Mouse (Mus musculus): ENCODE measurements around the gene Meis3. TPM values are rescaled to one million over a fixed set of nuclear protein-coding genes. Genes with fewer than 3 reads are reported as not detected.

Gene Meis3
- polyA plus RNA-seq, 1 experiment, result 13.0 TPM

GRCm38 (mm10) chr7:16207076-16207475, 32.2 kb downstream of the Meis3 start:
- 84% methylated on average over 7 of the region's 7 CpGs for WGBS

GRCm38 (mm10) chr7:16207496-16207895, 32.6 kb downstream of the Meis3 start:
- DNase-seq (ENCODE audit: low read depth, low spot score), result no peak
- WGBS, result 80% methylated on average over 10 of the region's 10 CpGs

More at GRCm38 (mm10) chr7:16207076-16207475, 32.2 kb downstream of the Meis3 start:
- DNase-seq (ENCODE audit: low read depth, low spot score), result no peak

- WGBS, result 69% methylated on average over 21 of the region's 21 CpGs
These were observed 34.1 kb downstream of the Meis3 start for GRCm38 (mm10) chr7:16208781-16209665.

DNA sequence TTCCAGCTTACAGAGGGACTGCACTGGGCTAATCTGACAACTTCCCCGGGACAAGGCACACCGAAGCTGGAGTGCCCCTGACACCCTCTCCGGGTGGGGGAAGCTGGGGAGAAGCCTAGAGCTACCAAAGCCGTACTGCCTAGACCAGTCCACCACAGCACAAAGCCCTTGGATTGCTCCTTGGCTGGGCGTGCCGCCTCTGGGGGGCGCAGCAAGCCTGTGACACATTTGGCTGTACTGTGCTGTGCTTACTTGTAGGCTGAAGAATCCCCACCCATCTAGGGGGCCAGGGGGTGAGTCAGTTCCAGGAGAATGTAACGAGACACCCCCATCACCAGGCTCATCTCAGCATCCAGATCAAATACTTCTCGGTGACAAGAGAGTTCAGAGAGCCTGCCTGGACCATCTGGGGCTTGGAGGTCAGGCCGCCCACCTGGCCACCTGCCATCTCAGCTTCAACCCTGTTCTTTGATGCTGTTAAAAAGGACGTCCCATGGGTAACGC, 36.0 kb downstream of the Meis3 start:
- no peak for DNase-seq (ENCODE audit: low read depth, low spot score)
- WGBS, result 73% methylated on average over 12 of the region's 12 CpGs

More at GRCm38 (mm10) chr7:16208781-16209665, 34.1 kb downstream of the Meis3 start:
- DNase-seq (ENCODE audit: low read depth, low spot score), result no peak

DNA sequence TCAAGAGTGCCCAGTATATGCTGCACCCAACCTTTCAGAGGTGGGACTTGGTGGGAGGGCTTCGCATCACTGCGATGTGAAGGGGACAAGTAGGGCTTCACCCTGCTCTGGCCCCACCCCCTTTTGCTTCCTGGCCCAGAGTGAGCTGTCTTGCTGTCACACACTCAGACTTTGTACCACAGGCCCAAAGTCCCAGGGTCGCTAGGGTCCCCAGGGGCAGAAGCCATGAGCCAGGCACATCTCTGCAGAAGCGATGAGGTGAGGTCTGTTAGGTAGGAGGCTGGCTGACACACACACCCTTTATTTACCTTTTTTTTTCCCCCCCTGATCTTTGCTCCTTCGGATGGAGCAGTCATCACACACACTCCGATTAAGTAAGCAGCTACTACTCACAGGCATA, 38.3 kb downstream of the Meis3 start:
- DNase-seq (ENCODE audit: low read depth, low spot score), result no peak
- 75% methylated on average over 6 of the region's 6 CpGs for whole genome bisulfite sequencing

GRCm38 (mm10) chr7:16213986-16214385, 39.1 kb downstream of the Meis3 start:
- WGBS, result 94% methylated on average over 9 of the region's 9 CpGs

DNA sequence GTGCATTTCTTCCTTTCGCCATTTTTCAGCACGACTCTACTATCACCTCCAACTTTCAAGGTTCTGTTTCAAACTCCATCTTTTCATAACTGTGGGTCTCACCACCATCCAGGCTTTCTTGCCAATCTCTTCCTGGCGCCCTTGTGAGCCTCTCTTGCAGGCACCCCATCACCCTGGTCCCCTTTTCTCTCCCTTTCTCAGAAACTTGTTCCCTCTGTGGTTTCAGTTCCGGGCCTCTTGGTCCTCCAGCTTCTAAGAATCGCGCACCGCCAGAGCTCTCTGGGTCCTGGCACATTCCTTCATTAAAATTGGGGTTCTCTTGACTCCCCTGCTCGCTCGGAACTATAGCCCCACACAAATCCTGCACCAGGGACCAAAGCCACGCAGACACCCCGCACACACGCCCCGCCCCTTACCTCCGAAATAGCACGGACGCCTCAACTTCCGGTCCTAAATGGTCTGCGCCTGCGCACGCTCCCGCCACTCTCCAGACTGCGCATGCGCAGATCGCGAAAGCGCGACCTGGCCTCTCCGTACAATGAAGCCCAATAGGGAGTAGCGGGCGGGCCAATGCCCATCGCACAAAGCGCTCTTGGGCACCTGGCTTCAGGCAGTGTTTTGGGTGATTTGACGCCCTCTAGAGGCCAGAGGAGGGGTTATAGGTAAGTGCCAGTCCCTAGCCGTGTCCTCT, 46.8 kb downstream of the Meis3 start, which contains the start of gene Dhx34:
Gene Dhx34 (minus strand): TSS at position 456 of the 691 bp plus-strand sequence.
- peak; percentile 93 for DNase-seq (ENCODE audit: low read depth, low spot score)
- 1% methylated on average over 34 of the region's 34 CpGs for WGBS

More at GRCm38 (mm10) chr7:16213986-16214385, 39.1 kb downstream of the Meis3 start:
- no peak for DNase-seq (ENCODE audit: low read depth, low spot score)

DNA sequence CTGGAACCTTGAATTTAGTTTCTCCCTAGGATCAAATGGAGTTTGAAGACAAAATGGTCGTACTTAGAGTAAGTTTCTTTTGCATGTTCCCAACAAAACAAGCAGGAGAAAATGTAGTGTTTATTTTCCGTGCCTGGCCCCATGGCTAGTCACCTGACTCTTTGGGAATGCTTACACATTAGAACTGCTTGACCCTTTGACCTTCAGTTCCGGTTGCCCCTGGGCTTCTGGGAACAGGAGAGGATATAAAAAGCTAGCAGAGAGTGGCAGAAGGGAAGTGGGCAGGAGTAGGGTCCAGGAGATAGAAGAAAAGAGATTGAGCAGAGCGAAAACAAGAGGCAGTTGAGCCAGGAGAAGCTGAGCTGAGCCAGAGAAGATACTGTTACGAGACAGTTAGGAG, 55.0 kb downstream of the Meis3 start:
- 39% methylated on average over 5 of the region's 5 CpGs for WGBS
- DNase-seq (ENCODE audit: low read depth, low spot score), result no peak

Other genes with a start within 250 kb of the Meis3 start
- gene Nop53, start 229.0 kb upstream of the Meis3 start, polyA plus RNA-seq (2012; rRNA removed), result 80.5 and 94.6 TPM in 2 replicates
- 19.7 and 23.4 TPM in 2 replicates for gene Ehd2, start 207.5 kb upstream of the Meis3 start, polyA plus RNA-seq (2012; rRNA removed)
- 8.1 and 9.5 TPM in 2 replicates for gene Bicra, start 127.2 kb upstream of the Meis3 start, polyA plus RNA-seq (2012; rRNA removed)
- 0.03 TPM in 1 of 2 replicates, not detected in the other for gene Zfp541, start 113.3 kb upstream of the Meis3 start, polyA plus RNA-seq (2012; rRNA removed)
- 139 and 170 TPM in 2 replicates for gene Napa, start 76.6 kb upstream of the Meis3 start, polyA plus RNA-seq (2012; rRNA removed)
- gene Kptn, start 55.2 kb upstream of the Meis3 start, polyA plus RNA-seq (2012; rRNA removed), result 21.4 and 25.2 TPM in 2 replicates
- gene Slc8a2, start 45.3 kb upstream of the Meis3 start, polyA plus RNA-seq (2012; rRNA removed), result 1.1 and 1.3 TPM in 2 replicates
- 16.1 and 16.5 TPM in 2 replicates for gene Dhx34, start 46.9 kb downstream of the Meis3 start, polyA plus RNA-seq (2012; rRNA removed)
- gene C5ar2, start 69.1 kb downstream of the Meis3 start, polyA plus RNA-seq (2012; rRNA removed), result 0.30 and 0.85 TPM in 2 replicates
- gene C5ar1, start 84.5 kb downstream of the Meis3 start, polyA plus RNA-seq (2012; rRNA removed), result 8.8 and 10.1 TPM in 2 replicates
- 21.6 and 27.9 TPM in 2 replicates for gene Inafm1, start 98.5 kb downstream of the Meis3 start, polyA plus RNA-seq (2012; rRNA removed)
- 22.7 and 37.9 TPM in 2 replicates for gene Ccdc9, start 111.7 kb downstream of the Meis3 start, polyA plus RNA-seq (2012; rRNA removed)
- gene Bbc3, start 133.3 kb downstream of the Meis3 start, polyA plus RNA-seq (2012; rRNA removed), result 3.7 and 4.8 TPM in 2 replicates
- gene Sae1, start 212.7 kb downstream of the Meis3 start, polyA plus RNA-seq (2012; rRNA removed), result 39.4 and 45.4 TPM in 2 replicates
- gene Zc3h4, start 225.8 kb downstream of the Meis3 start, polyA plus RNA-seq (2012; rRNA removed), result 21.8 and 38.0 TPM in 2 replicates

Measured in large intestine, adult 2 months (tissue).